ENCODE assay signal across 8 mouse cellular contexts in the genomic region with DNA sequence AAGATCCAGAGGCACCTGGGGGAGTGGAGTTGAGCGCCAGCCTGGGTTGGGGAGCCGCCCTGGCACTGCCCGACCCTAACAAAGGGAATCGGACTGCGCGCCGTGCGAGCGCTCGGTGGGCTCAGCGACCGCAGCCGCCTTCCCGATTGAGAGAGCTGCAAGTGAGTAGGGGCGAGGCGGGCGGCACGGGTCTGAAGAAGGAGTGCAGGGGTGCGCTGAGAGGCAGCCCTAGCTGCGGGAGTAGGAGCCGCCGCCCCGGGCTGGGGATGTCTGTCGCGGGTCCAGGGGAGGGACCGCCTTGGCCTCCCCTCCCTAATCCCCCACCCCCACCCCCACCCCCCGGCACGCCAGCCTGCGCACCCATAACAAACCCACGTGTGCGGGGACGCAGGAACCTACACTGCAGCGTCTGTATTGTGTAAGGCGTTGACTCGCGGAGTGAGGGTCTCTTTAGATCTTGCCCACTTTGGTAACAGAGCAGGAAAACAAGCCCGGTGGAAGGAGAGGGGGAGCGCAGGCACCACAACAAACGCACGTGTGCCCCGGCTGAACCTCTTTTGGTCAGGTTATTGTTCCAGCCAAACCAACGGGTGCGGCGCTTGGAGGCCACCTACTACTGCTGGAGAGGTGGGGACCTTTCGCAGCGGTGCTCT. TPM values are rescaled to one million over a fixed set of nuclear protein-coding genes. Genes with fewer than 3 reads are reported as not detected.
DNase-seq lines count a peak whose midpoint lies in the region; ATAC-seq and TF ChIP-seq lines count a peak whose summit lies in the region.

No protein-coding gene starts in this region.

- H3K9me3 ChIP-seq in hindbrain, embryonic 16.5 days (ENCODE audit: control insufficient read depth, low read length), result no peaks in the 10 kb centered on the region
- no peaks in the 10 kb centered on the region for H3K9me3 ChIP-seq in midbrain, postnatal 0 days (ENCODE audit: low read length)

- TF ChIP-seq POLR2A in liver, adult 2 months (IDR thresholded peaks at IDR 0.05; ENCODE audit: extremely low read depth, insufficient read depth, low read length), result 0 out of 2 replicates have a peak, but pooled peaks have one; percentile 3

- H3K4me2 ChIP-seq in hindbrain, embryonic 16.5 days (ENCODE audit: low read length), result peak overlapping the region; percentile 93
- H3K4me2 ChIP-seq in midbrain, postnatal 0 days (ENCODE audit: low read depth, low read length, poor library complexity, severe bottlenecking), result peak overlapping the region; percentile 91

- H3K4me1 ChIP-seq in hindbrain, embryonic 16.5 days (ENCODE audit: control insufficient read depth, insufficient read depth, low read depth, low read length), result peaks cover 30% of the 10 kb centered on the region
- H3K4me1 ChIP-seq in liver, adult 2 months (ENCODE audit: control insufficient read depth, insufficient read depth, low read length), result no peaks in the 10 kb centered on the region
- no peaks in the 10 kb centered on the region; the same call in 1 of the 2 replicates for H3K4me1 ChIP-seq in midbrain, postnatal 0 days (ENCODE audit: insufficient read depth, low read length)

- peak overlapping the region; percentile 96 for H3K9ac ChIP-seq in hindbrain, embryonic 16.5 days (ENCODE audit: low read depth, low read length)
- H3K9ac ChIP-seq in liver, adult 2 months (ENCODE audit: low read depth, low read length), result peak overlapping the region; percentile 87
- peak overlapping the region; percentile 71 for H3K9ac ChIP-seq in midbrain, postnatal 0 days (replicated peaks; ENCODE audit: low read length, poor library complexity, severe bottlenecking)

- peaks cover 4% of the 10 kb centered on the region; the same call in 1 of the 2 replicates for H3K79me2 ChIP-seq in liver, adult 2 months (ENCODE audit: control insufficient read depth, insufficient read depth, low read length)

- no peaks in the 10 kb centered on the region for H3K27me3 ChIP-seq in hindbrain, embryonic 16.5 days (replicated peaks; ENCODE audit: control insufficient read depth, insufficient read depth, low read length)
- no peaks in the 10 kb centered on the region for H3K27me3 ChIP-seq in liver, adult 2 months (ENCODE audit: control insufficient read depth, insufficient read depth, low read length)
- no peaks in the 10 kb centered on the region for H3K27me3 ChIP-seq in midbrain, postnatal 0 days (ENCODE audit: insufficient read depth, low read length)

- peak; percentile 77 for ATAC-seq in hindbrain, embryonic 16.5 days
- ATAC-seq in midbrain, postnatal 0 days (ENCODE audit: low FRiP score), result peak; percentile 83

- TF ChIP-seq CTCF in layer of hippocampus, adult 2 months (conservative IDR thresholded peaks at IDR 0.05), result no peak
- no peak for TF ChIP-seq CTCF in liver, adult 2 months (IDR thresholded peaks at IDR 0.05; ENCODE audit: low read depth, low read length)
- no peak for TF ChIP-seq CTCF in midbrain, postnatal 0 days (IDR thresholded peaks at IDR 0.05)

- no peaks in the 10 kb centered on the region for H3K36me3 ChIP-seq in hindbrain, embryonic 16.5 days (ENCODE audit: control insufficient read depth, insufficient read depth, low read length)
- H3K36me3 ChIP-seq in liver, adult 2 months (ENCODE audit: control insufficient read depth, insufficient read depth, low read length), result no peaks in the 10 kb centered on the region
- H3K36me3 ChIP-seq in midbrain, postnatal 0 days (ENCODE audit: insufficient read depth, low read length), result no peaks in the 10 kb centered on the region

- under 1% methylated on average over 43 of the region's 46 CpGs for WGBS in hindbrain, embryonic 16.5 days
- WGBS in liver, adult 2 months, result 0% methylated on average over 46 of the region's 46 CpGs
- 1% methylated on average over 42 of the region's 46 CpGs for WGBS in midbrain, postnatal 0 days

- H3K27ac ChIP-seq in layer of hippocampus, adult 2 months, result peak overlapping the region; percentile 95
- H3K27ac ChIP-seq in hindbrain, embryonic 16.5 days (ENCODE audit: low read depth, low read length), result peak overlapping the region; percentile 88
- peak overlapping the region; percentile 61 for H3K27ac ChIP-seq in liver, adult 2 months (replicated peaks; ENCODE audit: insufficient read depth, low read depth, low read length)
- H3K27ac ChIP-seq in midbrain, postnatal 0 days (ENCODE audit: low read depth, low read length), result peak overlapping the region; percentile 72

- DNase-seq in layer of hippocampus, adult 2 months (ENCODE audit: low spot score in 2 of 2), result no peak
- DNase-seq in layer of hippocampus, adult 8-10 months (ENCODE audit: low spot score in 2 of 2), result no peak
- peak; percentile 60 to 77 for DNase-seq in adrenal gland, postnatal 36 days
- peak; percentile 28 to 36 for DNase-seq in frontal cortex, postnatal 10 days (ENCODE audit: low spot score in 2 of 2)
- peak; percentile 62 for DNase-seq in liver, adult 2 months (ENCODE audit: extremely low read depth, low read depth, low spot score)
- peak; percentile 56 for DNase-seq in midbrain, postnatal 0 days (ENCODE audit: low spot score)
- peak; percentile 65 to 70 for DNase-seq in thymus, adult 18-20 months

- peak overlapping the region; percentile 87 for H3K4me3 ChIP-seq in layer of hippocampus, adult 2 months
- peak overlapping the region; percentile 86 for H3K4me3 ChIP-seq in hindbrain, embryonic 16.5 days (ENCODE audit: low read length)
- peak overlapping the region; percentile 68 for H3K4me3 ChIP-seq in liver, adult 2 months (ENCODE audit: insufficient read depth, low read depth, low read length)
- peak overlapping the region; percentile 79 for H3K4me3 ChIP-seq in midbrain, postnatal 0 days (ENCODE audit: low read depth, low read length)

RNA-seq across cellular contexts. Expression of a gene that starts 0.7 kb away (rescaled TPM):
- total RNA-seq in layer of hippocampus, adult 2 months (2021), result 10 to 100 TPM; 15.2 to 17.3 TPM
- 10 to 100 TPM; 14.0 to 22.7 (median 17.8) TPM for total RNA-seq in layer of hippocampus, adult 8-10 months (2022)
- total RNA-seq in adrenal gland, postnatal 36 days (2021), result 10 to 100 TPM; 45.5 to 49.5 TPM
- 18.4 and 22.6 TPM in 2 replicates for polyA plus RNA-seq in hindbrain, embryonic 16.5 days (2015; fragmentation: Nextera tagmentation; extraction: Ambion mirVana)
- total RNA-seq in liver, adult 2 months (2014; rRNA removed), result 36.7 and 50.3 TPM in 2 replicates
- polyA plus RNA-seq in liver, adult 2 months (2012; rRNA removed), result 38.1 and 41.3 TPM in 2 replicates
- 17.7 and 20.6 TPM in 2 replicates for total RNA-seq in midbrain, postnatal 0 days (2014; rRNA removed)
- polyA plus RNA-seq in midbrain, postnatal 0 days (2015; fragmentation: Nextera tagmentation; extraction: Ambion mirVana), result 8.5 and 12.0 TPM in 2 replicates

Comparison
In these comparisons a context has a peak if more than half of its experiments do, and no peak if none do; other contexts are left out.
1. DNase-seq: peak in adrenal gland, postnatal 36 days (2 of 2), frontal cortex, postnatal 10 days (2 of 2), liver, adult 2 months (single experiment), midbrain, postnatal 0 days (single experiment) and thymus, adult 18-20 months (2 of 2); none in layer of hippocampus, adult 2 months (0 of 2) and layer of hippocampus, adult 8-10 months (0 of 2).
2. Peak in every context shown above with its lines, with median percentiles within 50 percentile points of each other: H3K27ac ChIP-seq, H3K4me3 ChIP-seq and H3K9ac ChIP-seq.